Mouse (Mus musculus) E14TG2a.4 (cell line): Measurements from ENCODE around the gene Gm21915.
A peak's percentile ranks its signal among the peaks of the same experiment; 100 is the strongest.

Experiments used
- CTCF ChIP-seq: conservative IDR thresholded peaks from 2 replicates; pipeline ENCODE4 v1.5.1; 2014; ENCODE audit warnings: low read length
- NANOG ChIP-seq: IDR thresholded peaks from 2 replicates; pipeline ENCODE4 v1.6.1; 2014; ENCODE audit warnings: borderline replicate concordance, low read length, mixed read lengths
- POU5F1 ChIP-seq: IDR thresholded peaks from 2 replicates; pipeline ENCODE4 v1.6.1; 2014; ENCODE audit warnings: low read length, borderline replicate concordance

DNA sequence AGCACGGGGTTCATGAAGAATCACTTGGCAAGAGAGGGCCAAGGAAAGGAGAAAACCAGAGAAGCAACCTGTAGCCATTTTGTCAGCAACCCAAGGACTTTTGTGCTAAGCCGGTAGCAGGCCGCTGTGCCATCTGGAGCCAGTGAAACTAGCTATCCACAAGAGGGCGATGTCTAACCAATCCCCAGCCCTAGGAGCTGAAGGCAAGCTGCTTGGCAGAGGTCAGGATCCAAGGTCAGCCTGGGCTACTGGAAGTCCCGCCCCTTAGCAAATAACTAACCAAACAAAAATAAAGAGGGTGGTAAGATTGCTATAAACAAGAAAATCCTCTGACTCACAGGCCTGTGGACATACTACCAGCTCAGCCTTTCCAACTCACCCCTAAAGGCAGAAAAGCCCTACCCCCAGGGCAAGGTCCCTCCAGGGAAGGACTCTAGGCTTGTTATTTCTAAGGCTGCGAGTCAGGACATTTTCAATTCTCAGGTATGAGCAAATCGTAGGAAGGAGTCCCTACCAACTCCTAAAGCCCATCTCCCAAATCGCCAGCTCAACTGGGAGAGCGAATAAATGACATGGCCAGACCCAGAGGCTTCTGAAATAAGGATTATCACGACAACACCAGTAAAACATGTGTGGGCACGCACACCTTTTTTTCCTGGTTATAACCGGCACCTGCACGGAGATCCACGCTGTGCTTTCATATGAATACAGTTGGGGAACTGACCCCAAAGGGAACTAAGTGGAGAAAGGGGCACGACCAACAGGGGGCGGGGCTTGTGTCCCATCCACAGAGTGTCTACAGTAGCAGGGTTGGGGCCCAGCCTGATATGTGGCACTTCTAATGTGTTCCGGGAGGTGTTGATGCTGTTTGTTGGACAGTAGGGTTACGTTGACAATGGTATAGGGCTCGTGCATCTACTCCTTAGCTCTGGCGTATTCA, 42.0 kb upstream of the Gm21915 start:
- peak; percentile 43 for TF ChIP-seq CTCF
- no peak for TF ChIP-seq POU5F1
- TF ChIP-seq NANOG: no peak
